In genomic region chr16:18686044-18686761, GRCm38 (mm10) we compare ENCODE assay signal across 9 mouse cellular contexts. TPM values are rescaled to one million over a fixed set of nuclear protein-coding genes. Genes with fewer than 3 reads are reported as not detected.
DNase-seq lines count a peak whose midpoint lies in the region; ATAC-seq lines count a peak whose summit lies in the region.
"Had no signal": no experiment of that assay in that cellular context is flagged by ENCODE, and none has a peak within 500 bp of the region (broad histone marks: within the 10 kb centered on the region; RNA-seq: fewer than 3 reads in every experiment).

No protein-coding gene starts in this region.

- peak overlapping the region; percentile 6 for H3K4me3 ChIP-seq in hindbrain, embryonic 10.5 days
- H3K4me3 ChIP-seq in hindbrain, embryonic 16.5 days (ENCODE audit: low read length), result no peak overlapping the region
- H3K4me3 ChIP-seq in embryonic facial prominence, embryonic 11.5 days (ENCODE audit: low read depth, low read length), result no peak overlapping the region
- H3K4me3 ChIP-seq in hindbrain, embryonic 14.5 days (replicated peaks; ENCODE audit: low read length), result no peak overlapping the region
- H3K4me3 ChIP-seq in neural tube, embryonic 13.5 days, result no peak overlapping the region

- no peak overlapping the region for H3K4me2 ChIP-seq in hindbrain, embryonic 16.5 days (ENCODE audit: low read length)
- no peak overlapping the region for H3K4me2 ChIP-seq in embryonic facial prominence, embryonic 11.5 days (ENCODE audit: low read depth, low read length)
- no peak overlapping the region for H3K4me2 ChIP-seq in hindbrain, embryonic 14.5 days (replicated peaks)
- H3K4me2 ChIP-seq in neural tube, embryonic 13.5 days, result no peak overlapping the region

- peak overlapping the region; percentile 88 for H3K27ac ChIP-seq in hindbrain, embryonic 10.5 days
- no peak overlapping the region for H3K27ac ChIP-seq in hindbrain, embryonic 16.5 days (ENCODE audit: low read depth, low read length)
- 0 out of 2 replicates have a peak overlapping the region, but pooled peaks have one; percentile 38 for H3K27ac ChIP-seq in embryonic facial prominence, embryonic 11.5 days (replicated peaks; ENCODE audit: low read depth, low read length)
- no peak overlapping the region for H3K27ac ChIP-seq in hindbrain, embryonic 14.5 days
- H3K27ac ChIP-seq in neural tube, embryonic 13.5 days (replicated peaks), result no peak overlapping the region

- H3K27me3 ChIP-seq in hindbrain, embryonic 10.5 days (ENCODE audit: insufficient read depth, poor library complexity, severe bottlenecking), result 0 out of 2 replicates have a peak, but pooled peaks cover 5% of the 10 kb centered on the region
- no peaks in the 10 kb centered on the region for H3K27me3 ChIP-seq in hindbrain, embryonic 16.5 days (replicated peaks; ENCODE audit: control insufficient read depth, insufficient read depth, low read length)
- no peaks in the 10 kb centered on the region for H3K27me3 ChIP-seq in embryonic facial prominence, embryonic 11.5 days (ENCODE audit: control insufficient read depth, insufficient read depth, low read length)
- no peaks in the 10 kb centered on the region for H3K27me3 ChIP-seq in hindbrain, embryonic 14.5 days (ENCODE audit: control insufficient read depth, insufficient read depth, low read length)
- H3K27me3 ChIP-seq in neural tube, embryonic 13.5 days, result no peaks in the 10 kb centered on the region
- H3K27me3 ChIP-seq: Patski had no signal

- DNase-seq in hindbrain, embryonic 10.5 days (ENCODE audit: low spot score), result peak; percentile 72
- peak; percentile 35 for DNase-seq in embryonic facial prominence, embryonic 11.5 days (ENCODE audit: low spot score)
- DNase-seq in hindbrain, embryonic 14.5 days (ENCODE audit: low spot score), result peak; percentile 30
- no peak for DNase-seq in kidney, postnatal 4 days
- DNase-seq in layer of hippocampus, postnatal 14 days (ENCODE audit: low spot score in 2 of 2), result no peak

- H3K36me3 ChIP-seq in hindbrain, embryonic 10.5 days, result no peaks in the 10 kb centered on the region
- H3K36me3 ChIP-seq in hindbrain, embryonic 16.5 days (ENCODE audit: control insufficient read depth, insufficient read depth, low read length), result no peaks in the 10 kb centered on the region
- H3K36me3 ChIP-seq in embryonic facial prominence, embryonic 11.5 days (replicated peaks; ENCODE audit: control insufficient read depth, insufficient read depth, low read depth, low read length), result no peaks in the 10 kb centered on the region
- no peaks in the 10 kb centered on the region for H3K36me3 ChIP-seq in hindbrain, embryonic 14.5 days (replicated peaks; ENCODE audit: control insufficient read depth, insufficient read depth)
- H3K36me3 ChIP-seq in neural tube, embryonic 13.5 days, result no peaks in the 10 kb centered on the region

- H3K4me1 ChIP-seq in hindbrain, embryonic 10.5 days (replicated peaks), result peaks cover 41% of the 10 kb centered on the region
- H3K4me1 ChIP-seq in hindbrain, embryonic 16.5 days (ENCODE audit: control insufficient read depth, insufficient read depth, low read depth, low read length), result peaks cover 12% of the 10 kb centered on the region
- no peaks in the 10 kb centered on the region for H3K4me1 ChIP-seq in embryonic facial prominence, embryonic 11.5 days (ENCODE audit: control insufficient read depth, insufficient read depth, low read length)
- peaks cover 13% of the 10 kb centered on the region for H3K4me1 ChIP-seq in hindbrain, embryonic 14.5 days (replicated peaks; ENCODE audit: control insufficient read depth, insufficient read depth, low read length)
- peaks cover 22% of the 10 kb centered on the region for H3K4me1 ChIP-seq in neural tube, embryonic 13.5 days (replicated peaks)

- WGBS in hindbrain, embryonic 10.5 days, result 9% methylated on average over 6 of the region's 6 CpGs
- 9% methylated on average over 6 of the region's 6 CpGs for WGBS in hindbrain, embryonic 16.5 days
- WGBS in embryonic facial prominence, embryonic 11.5 days, result 5% methylated on average over 6 of the region's 6 CpGs
- WGBS in hindbrain, embryonic 14.5 days, result 8% methylated on average over 6 of the region's 6 CpGs
- WGBS in neural tube, embryonic 13.5 days, result 6% methylated on average over 6 of the region's 6 CpGs

- no peaks in the 10 kb centered on the region for H3K9me3 ChIP-seq in hindbrain, embryonic 10.5 days
- no peaks in the 10 kb centered on the region for H3K9me3 ChIP-seq in hindbrain, embryonic 16.5 days (ENCODE audit: control insufficient read depth, low read length)
- H3K9me3 ChIP-seq in embryonic facial prominence, embryonic 11.5 days (replicated peaks; ENCODE audit: control insufficient read depth, low read length), result no peaks in the 10 kb centered on the region
- no peaks in the 10 kb centered on the region for H3K9me3 ChIP-seq in hindbrain, embryonic 14.5 days (ENCODE audit: control insufficient read depth, low read length)
- H3K9me3 ChIP-seq in neural tube, embryonic 13.5 days, result no peaks in the 10 kb centered on the region

- no peak for ATAC-seq in hindbrain, embryonic 16.5 days
- ATAC-seq in embryonic facial prominence, embryonic 11.5 days (replicated peaks; ENCODE audit: insufficient number of reproducible peaks, low FRiP score, low TSS enrichment, low read depth), result no peak; the same call in 1 of the 2 replicates
- ATAC-seq in hindbrain, embryonic 14.5 days (ENCODE audit: low FRiP score), result no peak
- ATAC-seq in neural tube, embryonic 13.5 days (ENCODE audit: low read depth), result peak; percentile 32; the same call in 1 of the 2 replicates

- no peak overlapping the region for H3K9ac ChIP-seq in hindbrain, embryonic 16.5 days (ENCODE audit: low read depth, low read length)
- H3K9ac ChIP-seq in embryonic facial prominence, embryonic 11.5 days (replicated peaks; ENCODE audit: low read length), result no peak overlapping the region
- no peak overlapping the region for H3K9ac ChIP-seq in hindbrain, embryonic 14.5 days
- H3K9ac ChIP-seq in neural tube, embryonic 13.5 days, result no peak overlapping the region

RNA-seq across cellular contexts. Expression of gene Sept5, which starts 56.4 kb away (rescaled TPM):
- 42.3 and 71.9 TPM in 2 replicates for polyA plus RNA-seq in hindbrain, embryonic 10.5 days (2016; fragmentation: Nextera tagmentation; extraction: Ambion mirVana)
- polyA plus RNA-seq in hindbrain, embryonic 16.5 days (2015; fragmentation: Nextera tagmentation; extraction: Ambion mirVana), result 230 and 249 TPM in 2 replicates
- polyA plus RNA-seq in embryonic facial prominence, embryonic 11.5 days (2014; fragmentation: Nextera tagmentation; extraction: Ambion mirVana), result 33.7 and 39.9 TPM in 2 replicates
- polyA plus RNA-seq in hindbrain, embryonic 14.5 days (2014; fragmentation: Nextera tagmentation; extraction: Ambion mirVana), result 192 and 218 TPM in 2 replicates
- polyA plus RNA-seq in neural tube, embryonic 13.5 days (2015; fragmentation: Nextera tagmentation; extraction: Ambion mirVana), result 163 and 189 TPM in 2 replicates
- total RNA-seq in layer of hippocampus, postnatal 14 days (2021), result 100 to 1,000 TPM; 605 to 622 TPM

RNA-seq across cellular contexts. Expression of gene Gm49601, which starts 60.0 kb away (rescaled TPM):
- polyA plus RNA-seq in hindbrain, embryonic 10.5 days (2016; fragmentation: Nextera tagmentation; extraction: Ambion mirVana), result 3.4 and 8.5 TPM in 2 replicates
- 18.7 and 22.6 TPM in 2 replicates for polyA plus RNA-seq in hindbrain, embryonic 16.5 days (2015; fragmentation: Nextera tagmentation; extraction: Ambion mirVana)
- polyA plus RNA-seq in embryonic facial prominence, embryonic 11.5 days (2014; fragmentation: Nextera tagmentation; extraction: Ambion mirVana), result 1.1 and 3.0 TPM in 2 replicates
- polyA plus RNA-seq in hindbrain, embryonic 14.5 days (2014; fragmentation: Nextera tagmentation; extraction: Ambion mirVana), result 6.9 and 10.1 TPM in 2 replicates
- 14.1 and 19.2 TPM in 2 replicates for polyA plus RNA-seq in neural tube, embryonic 13.5 days (2015; fragmentation: Nextera tagmentation; extraction: Ambion mirVana)
- total RNA-seq in layer of hippocampus, postnatal 14 days (2021), result 100 to 1,000 TPM; 138 to 159 TPM
- total RNA-seq: megakaryocyte-erythroid progenitor cell, adult 5-6 weeks had no signal

Comparison
In these comparisons a context has a peak if more than half of its experiments do, and no peak if none do; other contexts are left out.
1. H3K27ac ChIP-seq: peak in hindbrain, embryonic 10.5 days (single experiment) and embryonic facial prominence, embryonic 11.5 days (single experiment); none in hindbrain, embryonic 16.5 days (single experiment), hindbrain, embryonic 14.5 days (single experiment) and neural tube, embryonic 13.5 days (single experiment).
2. DNase-seq: peak in hindbrain, embryonic 10.5 days (single experiment), embryonic facial prominence, embryonic 11.5 days (single experiment) and hindbrain, embryonic 14.5 days (single experiment); none in kidney, postnatal 4 days (0 of 2) and layer of hippocampus, postnatal 14 days (0 of 2).